Comparison of ENCODE assay signal across 12 mouse cellular contexts in the genomic region with DNA sequence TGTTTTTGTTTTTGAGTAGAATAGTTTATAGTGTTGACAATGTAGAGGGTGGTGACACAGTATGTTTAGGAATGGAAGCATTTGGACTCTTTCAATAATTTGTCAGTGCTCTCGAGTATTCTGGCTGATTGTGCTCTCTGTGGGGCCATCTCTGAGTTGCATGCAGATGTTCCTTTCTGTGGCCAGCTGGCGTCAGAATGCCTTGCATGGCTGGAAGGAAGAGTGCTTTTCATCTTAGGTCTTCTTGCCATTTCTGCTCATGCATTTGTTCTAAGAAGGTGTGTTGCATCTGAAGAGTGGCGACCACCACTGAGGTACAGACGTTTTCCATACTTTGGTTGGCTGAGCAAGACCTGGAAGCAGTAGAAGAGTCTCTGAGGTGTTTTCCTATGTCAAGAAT. TPM values are rescaled to one million over a fixed set of nuclear protein-coding genes. Genes with fewer than 3 reads are reported as not detected.
"Had no signal": no experiment of that assay in that cellular context is flagged by ENCODE, and none has a peak within 500 bp of the region (broad histone marks: within the 10 kb centered on the region; RNA-seq: fewer than 3 reads in every experiment).

No protein-coding gene starts in this region.

- DNase-seq: kidney, postnatal 10 days; kidney, postnatal 36 days; layer of hippocampus, postnatal 36 days; liver, embryonic 13.5 days; lung, adult 2 months; lung, postnatal 14 days; lung, postnatal 4 days; midbrain, embryonic 14.5 days; thymus, adult 2 months; thymus, postnatal 14 days; thymus, postnatal 4 days had no signal

RNA-seq across cellular contexts. Expression of a gene that starts 24.2 kb away (rescaled TPM):
- total RNA-seq: megakaryocyte-erythroid progenitor cell, adult 5-6 weeks had no signal
